Mouse (Mus musculus) heart, postnatal 0 days (tissue): ENCODE results near the gene Tcf7. TPM values are rescaled to one million over a fixed set of nuclear protein-coding genes. Genes with fewer than 3 reads are reported as not detected.

Source experiments
- ATAC-seq: fragments of 200-750 bp; cut with Nextera tagmentation; 2 replicates; pipeline ENCODE4 v1.8.0; 2017; ENCODE audit warnings: low read depth, moderate number of reproducible peaks, moderate library complexity; ENCODE audit not compliant: insufficient read depth
- DNase-seq: peaks from one replicate; pipeline ENCODE4 v3.0.0-alpha.2; 2016; ENCODE audit warnings: low spot score
- H3K27ac ChIP-seq: fragments of 300-500 bp; sonication (generic); 2 replicates; pipeline ENCODE4 v1.5.1; 2014; ENCODE audit warnings: low read depth, mild to moderate bottlenecking
- H3K27me3 ChIP-seq: fragments of 300-500 bp; sonication (generic); 2 replicates; pipeline ENCODE4 v1.6.1; 2014; ENCODE audit warnings: low read length, mixed read lengths; ENCODE audit not compliant: control insufficient read depth, insufficient read depth
- H3K36me3 ChIP-seq: fragments of 300-500 bp; sonication (generic); replicated peaks from 2 replicates; pipeline ENCODE4 v1.6.1; 2014; ENCODE audit warnings: low read length, mixed read lengths; ENCODE audit not compliant: control insufficient read depth, insufficient read depth
- H3K4me1 ChIP-seq: fragments of 300-500 bp; sonication (generic); 2 replicates; pipeline ENCODE4 v1.6.1; 2014; ENCODE audit warnings: antibody characterized with exemption; ENCODE audit not compliant: control insufficient read depth, insufficient read depth
- H3K4me2 ChIP-seq: fragments of 300-500 bp; sonication (generic); 2 replicates; pipeline ENCODE4 v1.6.1; 2014; ENCODE audit warnings: low read depth, mild to moderate bottlenecking, low read length, moderate library complexity
- H3K4me3 ChIP-seq: fragments of 300-500 bp; sonication (generic); 2 replicates; pipeline ENCODE4 v1.5.1; 2014; ENCODE audit warnings: low read depth, low read length
- H3K9ac ChIP-seq: fragments of 300-500 bp; sonication (generic); replicated peaks from 2 replicates; pipeline ENCODE4 v1.6.1; 2014; ENCODE audit warnings: low read depth, low read length, mixed read lengths
- H3K9me3 ChIP-seq: fragments of 300-500 bp; sonication (generic); replicated peaks from 2 replicates; pipeline ENCODE4 v1.6.1; 2016; ENCODE audit warnings: low read length; ENCODE audit not compliant: control insufficient read depth
- CTCF ChIP-seq: IDR thresholded peaks from 2 replicates; pipeline ENCODE4 v1.5.1; 2016; ENCODE audit warnings: antibody characterized with exemption, control low read depth, low read depth
- EP300 ChIP-seq: IDR thresholded peaks from 2 replicates; pipeline ENCODE4 v1.6.1; 2016; ENCODE audit warnings: antibody characterized with exemption, low read depth
- WGBS: fragments of 180-500 bp; shearing (Covaris S2); extraction: QIAGEN DNeasy Blood & Tissue Kit; methylation state at CpG from one replicate; pipeline ENCODE4 v1.1.7; 2014; 5-methylcytosine and 5-hydroxymethylcytosine counted together
- polyA plus RNA-seq: library from polyadenylated mRNA; unstranded; fragments of >200 nt; fragmentation: Nextera tagmentation; extraction: Ambion mirVana; gene quantifications from 2 replicates; pipeline ENCODE4 v1.2.1, GENCODE M21; 2015
- total RNA-seq: library from RNA; depleted of rRNA; stranded (reverse); fragments of >200 nt; gene quantifications from 2 replicates; pipeline ENCODE4 v1.2.3, GENCODE M21; 2014; ENCODE audit warnings: low replicate concordance

Tcf7 gene
- total and polyA plus RNA-seq, 2 experiments from 2014 or later = 0.15 to 1.1 TPM

GRCm38 (mm10) chr11:52274456-52275112, 8.2 kb downstream of the Tcf7 start:
- no peak for ATAC-seq
- Histone ChIP-seq H3K9me3 (no peaks in the 10 kb centered on the region), H3K4me3 (peak overlapping the region; percentile 4; the same call in 1 of the 2 replicates), H3K4me2 (peak overlapping the region; percentile 31; the same call in 1 of the 2 replicates), H3K36me3 (no peaks in the 10 kb centered on the region; the same call in 1 of the 2 replicates), H3K27ac (peak overlapping the region; percentile 51; the same call in 1 of the 2 replicates), H3K9ac (no peak overlapping the region; the same call in 1 of the 2 replicates), H3K4me1 (peaks cover 34% of the 10 kb centered on the region), H3K27me3 (no peaks in the 10 kb centered on the region)
- DNase-seq = no peak
- WGBS = 72% methylated on average over 20 of the region's 20 CpGs
- TF ChIP-seq EP300 (no peak), CTCF (no peak)

GRCm38 (mm10) chr11:52273942-52274330, 8.9 kb downstream of the Tcf7 start:
- H3K4me2 ChIP-seq = no peak overlapping the region; the same call in 1 of the 2 replicates
- no peaks in the 10 kb centered on the region for H3K9me3 ChIP-seq
- TF ChIP-seq CTCF (no peak), EP300 (no peak)
- H3K27ac ChIP-seq = peak overlapping the region; percentile 51; the same call in 1 of the 2 replicates
- WGBS = 88% methylated on average over 4 of the region's 4 CpGs
- no peak overlapping the region for H3K4me3 ChIP-seq
- DNase-seq (no peak), ATAC-seq (no peak)
- no peak overlapping the region for H3K9ac ChIP-seq
- H3K27me3 ChIP-seq = no peaks in the 10 kb centered on the region
- no peaks in the 10 kb centered on the region; the same call in 1 of the 2 replicates for H3K36me3 ChIP-seq
- peaks cover 39% of the 10 kb centered on the region for H3K4me1 ChIP-seq

- peaks cover 43% of the 10 kb centered on the region for H3K4me1 ChIP-seq
- no peak overlapping the region; the same call in 1 of the 2 replicates for H3K4me2 ChIP-seq
- no peak overlapping the region for H3K9ac ChIP-seq
- no peak for TF ChIP-seq CTCF
- TF ChIP-seq EP300 = no peak
- H3K4me3 ChIP-seq = no peak overlapping the region
- no peak for DNase-seq
- H3K9me3 ChIP-seq = no peaks in the 10 kb centered on the region
- no peaks in the 10 kb centered on the region; the same call in 1 of the 2 replicates for H3K36me3 ChIP-seq
- H3K27me3 ChIP-seq = no peaks in the 10 kb centered on the region
- peak; percentile 21; the same call in 1 of the 2 replicates for ATAC-seq
- peak overlapping the region; percentile 36; the same call in 1 of the 2 replicates for H3K27ac ChIP-seq
- WGBS = 64% methylated on average over 11 of the region's 11 CpGs
Observed at GRCm38 (mm10) chr11:52273183-52273941, 9.5 kb downstream of the Tcf7 start.

GRCm38 (mm10) chr11:52272619-52273018, 10.2 kb downstream of the Tcf7 start:
- ATAC-seq = no peak
- Histone ChIP-seq H3K27ac (peak overlapping the region; percentile 15; the same call in 1 of the 2 replicates), H3K27me3 (no peaks in the 10 kb centered on the region), H3K36me3 (no peaks in the 10 kb centered on the region), H3K4me3 (no peak overlapping the region), H3K9me3 (no peaks in the 10 kb centered on the region), H3K4me1 (peaks cover 46% of the 10 kb centered on the region), H3K4me2 (peak overlapping the region; percentile 15; the same call in 1 of the 2 replicates), H3K9ac (no peak overlapping the region)
- TF ChIP-seq CTCF (no peak), EP300 (no peak)
- WGBS = 50% methylated on average over 6 of the region's 6 CpGs
- peak; percentile 36 for DNase-seq

- no peak overlapping the region for H3K9ac ChIP-seq
- no peak for TF ChIP-seq EP300
- TF ChIP-seq CTCF = no peak
- H3K4me1 ChIP-seq = peaks cover 46% of the 10 kb centered on the region
- 84% methylated on average over 8 of the region's 8 CpGs for WGBS
- no peak overlapping the region for H3K4me3 ChIP-seq
- H3K9me3 ChIP-seq = no peaks in the 10 kb centered on the region
- no peaks in the 10 kb centered on the region for H3K36me3 ChIP-seq
- H3K27me3 ChIP-seq = no peaks in the 10 kb centered on the region
- no peak for DNase-seq
- H3K4me2 ChIP-seq = peak overlapping the region; percentile 15; the same call in 1 of the 2 replicates
- no peak for ATAC-seq
- H3K27ac ChIP-seq = peak overlapping the region; percentile 4; the same call in 1 of the 2 replicates
Observed at GRCm38 (mm10) chr11:52271765-52272495, 10.9 kb downstream of the Tcf7 start.
